Mouse (Mus musculus) frontal cortex, adult 2 months (tissue): ENCODE measurements around the gene Rab40c. TPM values are rescaled to one million over a fixed set of nuclear protein-coding genes. Genes with fewer than 3 reads are reported as not detected.

Source experiments
- DNase-seq, 2 experiments: peaks; one replicate each; pipeline ENCODE4 v3.0.0; 2022; ENCODE audit warnings: low spot score in 1 of 2; ENCODE audit errors: extremely low spot score in 1 of 2
- polyA plus RNA-seq: library from polyadenylated mRNA; depleted of rRNA; stranded (reverse); fragments of >200 nt; gene quantifications from 2 replicates; pipeline ENCODE4 v1.2.3, GENCODE M21; 2012; rRNA removed

The Rab40c gene
- polyA plus RNA-seq = 63.6 and 75.2 TPM in 2 replicates

GRCm38 (mm10) chr17:25919144-25919785, at the start of gene Rab40c:
Gene Rab40c, minus strand, starts transcription at chr17:25919727.
- peak in 1 of 2 experiments; percentile 64 for DNase-seq

GRCm38 (mm10) chr17:25968176-25968575, 48.6 kb upstream of the Rab40c start:
- no peak for DNase-seq

- DNase-seq = peak in 1 of 2 experiments; percentile 14
Observed at GRCm38 (mm10) chr17:25967652-25968051, 48.1 kb upstream of the Rab40c start.

- DNase-seq = no peak
Observed at GRCm38 (mm10) chr17:25964271-25964670, 44.7 kb upstream of the Rab40c start.

- no peak for DNase-seq
Observed at GRCm38 (mm10) chr17:25962413-25962905, 42.9 kb upstream of the Rab40c start.

- no peak for DNase-seq
Observed at GRCm38 (mm10) chr17:25961566-25961965, 42.0 kb upstream of the Rab40c start.

- DNase-seq = no peak
Observed at GRCm38 (mm10) chr17:25959630-25960467, 40.3 kb upstream of the Rab40c start.

GRCm38 (mm10) chr17:25958771-25959494, 39.4 kb upstream of the Rab40c start:
- no peak for DNase-seq

- DNase-seq = no peak
Observed at GRCm38 (mm10) chr17:25957586-25958051, 38.1 kb upstream of the Rab40c start.

- DNase-seq = no peak
Observed at GRCm38 (mm10) chr17:25956631-25957030, 37.1 kb upstream of the Rab40c start.

- DNase-seq = no peak
Observed at GRCm38 (mm10) chr17:25956201-25956600, 36.7 kb upstream of the Rab40c start.

- no peak for DNase-seq
Observed at GRCm38 (mm10) chr17:25955736-25956135, 36.2 kb upstream of the Rab40c start.

GRCm38 (mm10) chr17:25954671-25955070, 35.1 kb upstream of the Rab40c start:
- DNase-seq = no peak

- DNase-seq = no peak
Observed at GRCm38 (mm10) chr17:25953161-25953560, 33.6 kb upstream of the Rab40c start.

- no peak for DNase-seq
Observed at GRCm38 (mm10) chr17:25951803-25952623, 32.5 kb upstream of the Rab40c start, which contains the start of gene A930017K11Rik. Gene A930017K11Rik, minus strand, starts transcription at chr17:25952565.

- DNase-seq = no peak
Observed at GRCm38 (mm10) chr17:25951225-25951802, 31.8 kb upstream of the Rab40c start.

- no peak for DNase-seq
Observed at GRCm38 (mm10) chr17:25950706-25951105, 31.2 kb upstream of the Rab40c start.

GRCm38 (mm10) chr17:25949981-25950380, 30.5 kb upstream of the Rab40c start:
- no peak for DNase-seq

- no peak for DNase-seq
Observed at GRCm38 (mm10) chr17:25948051-25948450, 28.5 kb upstream of the Rab40c start.

- DNase-seq = no peak
Observed at GRCm38 (mm10) chr17:25947576-25947975, 28.0 kb upstream of the Rab40c start.
